9 mouse cellular contexts compared by ENCODE assay signal in genomic region chr7:63897655-63898054, GRCm38 (mm10). TPM values are rescaled to one million over a fixed set of nuclear protein-coding genes. Genes with fewer than 3 reads are reported as not detected.
A peak's percentile ranks its signal among the peaks of the same experiment; 100 is the strongest.
DNase-seq lines count a peak whose midpoint lies in the region; ATAC-seq and TF ChIP-seq lines count a peak whose summit lies in the region.
"Had no signal": no experiment of that assay in that cellular context is flagged by ENCODE, and none has a peak within 500 bp of the region (broad histone marks: within the 10 kb centered on the region; RNA-seq: fewer than 3 reads in every experiment).

No protein-coding gene starts in this region.

- peaks cover 96% of the 10 kb centered on the region for H3K79me2 ChIP-seq in myocyte (ENCODE audit: control insufficient read depth, insufficient read depth)

- H3K9me3 ChIP-seq in limb, embryonic 12.5 days, result no peaks in the 10 kb centered on the region
- no peaks in the 10 kb centered on the region for H3K9me3 ChIP-seq in limb, embryonic 10.5 days (replicated peaks)
- no peaks in the 10 kb centered on the region for H3K9me3 ChIP-seq in embryonic facial prominence, embryonic 12.5 days
- no peaks in the 10 kb centered on the region for H3K9me3 ChIP-seq in intestine, embryonic 14.5 days (ENCODE audit: control insufficient read depth, low read length)

- peaks cover 27% of the 10 kb centered on the region for H3K4me1 ChIP-seq in limb, embryonic 12.5 days (replicated peaks)
- H3K4me1 ChIP-seq in limb, embryonic 10.5 days, result peaks cover 18% of the 10 kb centered on the region
- peaks cover 17% of the 10 kb centered on the region for H3K4me1 ChIP-seq in embryonic facial prominence, embryonic 12.5 days
- peaks cover 6% of the 10 kb centered on the region; the same call in 1 of the 2 replicates for H3K4me1 ChIP-seq in intestine, embryonic 14.5 days (replicated peaks; ENCODE audit: control insufficient read depth, insufficient read depth, low read length)

- H3K27me3 ChIP-seq in limb, embryonic 12.5 days, result peaks cover 10% of the 10 kb centered on the region
- 0 out of 2 replicates have a peak, but pooled peaks cover 6% of the 10 kb centered on the region for H3K27me3 ChIP-seq in limb, embryonic 10.5 days (ENCODE audit: low read depth, poor library complexity, severe bottlenecking)
- H3K27me3 ChIP-seq in embryonic facial prominence, embryonic 12.5 days, result no peaks in the 10 kb centered on the region
- no peaks in the 10 kb centered on the region for H3K27me3 ChIP-seq in intestine, embryonic 14.5 days (replicated peaks; ENCODE audit: control insufficient read depth, insufficient read depth, low read length)
- H3K27me3 ChIP-seq in myocyte (ENCODE audit: control insufficient read depth, insufficient read depth, insufficient read length), result no peaks in the 10 kb centered on the region

- no peak overlapping the region for H3K9ac ChIP-seq in limb, embryonic 12.5 days (replicated peaks)
- no peak overlapping the region for H3K9ac ChIP-seq in embryonic facial prominence, embryonic 12.5 days
- H3K9ac ChIP-seq in intestine, embryonic 14.5 days (ENCODE audit: low read length), result no peak overlapping the region; the same call in 1 of the 2 replicates

- peak overlapping the region; percentile 61 for H3K4me2 ChIP-seq in limb, embryonic 12.5 days
- peak overlapping the region; percentile 60 for H3K4me2 ChIP-seq in embryonic facial prominence, embryonic 12.5 days (replicated peaks)
- peak overlapping the region; percentile 61 for H3K4me2 ChIP-seq in intestine, embryonic 14.5 days (ENCODE audit: low read length)
- peak overlapping the region; percentile 82 for H3K4me2 ChIP-seq in myocyte (ENCODE audit: low read depth)

- no peak for TF ChIP-seq POLR2A in myocyte (IDR thresholded peaks at IDR 0.05; ENCODE audit: insufficient read length, low read depth)

- H3ac ChIP-seq in myocyte (ENCODE audit: control insufficient read depth, insufficient read length), result no peak overlapping the region

- no peak overlapping the region for H3K4me3 ChIP-seq in limb, embryonic 12.5 days (replicated peaks)
- no peak overlapping the region for H3K4me3 ChIP-seq in limb, embryonic 10.5 days
- H3K4me3 ChIP-seq in embryonic facial prominence, embryonic 12.5 days, result no peak overlapping the region
- H3K4me3 ChIP-seq in intestine, embryonic 14.5 days (ENCODE audit: low read depth, low read length), result peak overlapping the region; percentile 33; the same call in 1 of the 2 replicates
- no peak overlapping the region for H3K4me3 ChIP-seq in myocyte

- 50% methylated on average over 3 of the region's 3 CpGs for WGBS in limb, embryonic 12.5 days
- WGBS in limb, embryonic 10.5 days, result 54% methylated on average over 3 of the region's 3 CpGs
- WGBS in embryonic facial prominence, embryonic 12.5 days, result 51% methylated on average over 3 of the region's 3 CpGs
- WGBS in intestine, embryonic 14.5 days, result 38% methylated on average over 3 of the region's 3 CpGs

- no peak overlapping the region for H3K27ac ChIP-seq in limb, embryonic 12.5 days
- H3K27ac ChIP-seq in limb, embryonic 10.5 days, result no peak overlapping the region
- no peak overlapping the region for H3K27ac ChIP-seq in embryonic facial prominence, embryonic 12.5 days
- peak overlapping the region; percentile 80 for H3K27ac ChIP-seq in intestine, embryonic 14.5 days (ENCODE audit: low read depth)

- DNase-seq in limb, embryonic 10.5 days (ENCODE audit: low spot score), result no peak
- DNase-seq in intestine, embryonic 14.5 days (ENCODE audit: low spot score), result no peak
- DNase-seq in adrenal gland, adult (ENCODE audit: inconsistent age in 2 of 2, low spot score in 1 of 2), result no peak
- DNase-seq in adrenal gland, postnatal 36 days, result no peak
- DNase-seq in frontal cortex, postnatal 25 days (ENCODE audit: low spot score in 2 of 2), result no peak

- no peak for ATAC-seq in limb, embryonic 12.5 days (ENCODE audit: insufficient number of reproducible peaks, insufficient read depth, low FRiP score, low TSS enrichment, low read depth)
- no peak for ATAC-seq in embryonic facial prominence, embryonic 12.5 days (ENCODE audit: insufficient number of reproducible peaks, insufficient read depth, low FRiP score, low TSS enrichment)
- no peak for ATAC-seq in intestine, embryonic 14.5 days (replicated peaks; ENCODE audit: low FRiP score, low TSS enrichment, low read depth)

- H3K36me3 ChIP-seq in limb, embryonic 12.5 days, result no peaks in the 10 kb centered on the region
- no peaks in the 10 kb centered on the region for H3K36me3 ChIP-seq in limb, embryonic 10.5 days
- no peaks in the 10 kb centered on the region for H3K36me3 ChIP-seq in embryonic facial prominence, embryonic 12.5 days
- no peaks in the 10 kb centered on the region for H3K36me3 ChIP-seq in intestine, embryonic 14.5 days (ENCODE audit: control insufficient read depth, insufficient read depth, low read length)
- no peaks in the 10 kb centered on the region for H3K36me3 ChIP-seq in myocyte (ENCODE audit: control insufficient read depth, insufficient read depth)

TF ChIP-seq in myocyte, 11 proteins besides CTCF, POLR2A, EP300 and RAD21:
- TF ChIP-seq MYOG (IDR thresholded peaks at IDR 0.05; ENCODE audit: control insufficient read depth in 1 of 3, insufficient read depth in 1 of 3, insufficient read length in 2 of 3, low read depth in 2 of 3), result no peak
- TF ChIP-seq MAX (IDR thresholded peaks at IDR 0.05; ENCODE audit: low read depth), result no peak
- TF ChIP-seq USF1 (IDR thresholded peaks at IDR 0.05; ENCODE audit: low read depth), result no peak
- TF ChIP-seq POLR2AphosphoS2 (IDR thresholded peaks at IDR 0.05; ENCODE audit: insufficient read length, low read depth), result no peak
- no peak for TF ChIP-seq CEBPB (IDR thresholded peaks at IDR 0.05; ENCODE audit: insufficient read depth, poor library complexity, severe bottlenecking)
- TF ChIP-seq TCF3 (IDR thresholded peaks at IDR 0.05; ENCODE audit: insufficient read length, low read depth), result no peak
- no peak for TF ChIP-seq SRF (IDR thresholded peaks at IDR 0.05; ENCODE audit: control insufficient read depth, insufficient read length, low read depth)
- TF ChIP-seq MYOD1 (IDR thresholded peaks at IDR 0.05; ENCODE audit: control insufficient read depth in 1 of 3, insufficient read length in 2 of 3, low read depth in 2 of 3), result no peak
- no peak for TF ChIP-seq TCF12 (IDR thresholded peaks at IDR 0.05; ENCODE audit: insufficient read depth, poor library complexity, severe bottlenecking)
- TF ChIP-seq E2F4 (IDR thresholded peaks at IDR 0.05; ENCODE audit: insufficient read depth), result no peak
- TF ChIP-seq REST (IDR thresholded peaks at IDR 0.05; ENCODE audit: insufficient read depth, insufficient read length), result no peak

RNA-seq across cellular contexts. Expression of gene E030018B13Rik, which starts 19.0 kb away (rescaled TPM):
- polyA plus RNA-seq in limb, embryonic 12.5 days (2016; fragmentation: Nextera tagmentation; extraction: Ambion mirVana), result not detected in 2 replicates
- polyA plus RNA-seq in limb, embryonic 10.5 days (2016; fragmentation: Nextera tagmentation; extraction: Ambion mirVana), result not detected in 2 replicates
- polyA plus RNA-seq in embryonic facial prominence, embryonic 12.5 days (2016; fragmentation: Nextera tagmentation; extraction: Ambion mirVana), result not detected in 2 replicates
- 0.30 TPM in 1 of 2 replicates, not detected in the other for polyA plus RNA-seq in intestine, embryonic 14.5 days (2014; fragmentation: Nextera tagmentation; extraction: Ambion mirVana)
- 0.17 TPM for polyA plus RNA-seq in myocyte (2012; fragmentation: generic; extraction: Trizol)
- total RNA-seq in adrenal gland, postnatal 36 days (2021), result not detected
- total RNA-seq: layer of hippocampus, postnatal 10 days had no signal

RNA-seq across cellular contexts. Expression of gene Klf13, which starts 41.1 kb away (rescaled TPM):
- polyA plus RNA-seq in limb, embryonic 12.5 days (2016; fragmentation: Nextera tagmentation; extraction: Ambion mirVana), result 16.9 and 17.0 TPM in 2 replicates
- 17.2 and 17.9 TPM in 2 replicates for polyA plus RNA-seq in limb, embryonic 10.5 days (2016; fragmentation: Nextera tagmentation; extraction: Ambion mirVana)
- 21.3 and 21.4 TPM in 2 replicates for polyA plus RNA-seq in embryonic facial prominence, embryonic 12.5 days (2016; fragmentation: Nextera tagmentation; extraction: Ambion mirVana)
- polyA plus RNA-seq in intestine, embryonic 14.5 days (2014; fragmentation: Nextera tagmentation; extraction: Ambion mirVana), result 30.7 and 32.1 TPM in 2 replicates
- polyA plus RNA-seq in myocyte (2012; fragmentation: generic; extraction: Trizol), result 30.4 TPM
- 10 to 100 TPM; 73.9 to 77.8 TPM for total RNA-seq in adrenal gland, postnatal 36 days (2021)
